Mouse (Mus musculus): ENCODE measurements at regions not wholly inside any gene's neighbourhood (a gene's known extent, or its start where the extent isn't known, plus 50 kb on each side); places are given as distances from the start of the nearest gene placed in this dataset.

DNA sequence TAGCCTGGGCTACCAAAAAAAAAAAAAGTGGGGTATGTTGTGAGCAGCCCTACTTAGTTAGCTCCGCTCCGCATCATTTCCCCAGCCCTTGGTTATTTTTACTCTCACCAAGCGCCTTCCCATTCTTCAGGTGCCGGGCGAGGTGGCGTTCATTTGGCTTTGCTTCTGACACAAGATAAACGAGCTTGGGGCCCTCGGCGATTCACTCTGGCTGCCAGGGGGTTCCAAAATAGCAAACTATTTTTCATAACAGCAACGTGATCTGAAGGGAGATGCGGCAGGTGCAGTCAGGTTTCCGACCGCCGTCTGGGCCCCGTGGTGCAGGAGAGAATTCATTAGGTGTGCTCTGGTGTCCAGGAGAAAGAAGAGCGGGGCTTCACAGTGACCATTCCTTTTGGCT is 403.6 kb upstream of the Rora start:
- TF ChIP-seq POLR2A (IDR thresholded peaks at IDR 0.05; ENCODE audit: control insufficient read depth, low read depth, low read length) (no peak), CTCF (IDR thresholded peaks at IDR 0.05; ENCODE audit: control insufficient read depth, insufficient read depth, insufficient replicate concordance, low read depth, low read length) (no peak)
- H3K36me3 ChIP-seq (ENCODE audit: control insufficient read depth, insufficient read depth, low read length) = no peaks in the 10 kb centered on the region
- H3K27ac ChIP-seq (ENCODE audit: control insufficient read depth, insufficient read depth, low read depth, low read length) = no peak overlapping the region
- no peaks in the 10 kb centered on the region for H3K27me3 ChIP-seq (ENCODE audit: control insufficient read depth, insufficient read depth, low read length)
- no peak overlapping the region for H3K4me3 ChIP-seq (ENCODE audit: control insufficient read depth, low read depth, low read length)
- no peaks in the 10 kb centered on the region for H3K4me1 ChIP-seq (ENCODE audit: control insufficient read depth, insufficient read depth, low read length)

DNA sequence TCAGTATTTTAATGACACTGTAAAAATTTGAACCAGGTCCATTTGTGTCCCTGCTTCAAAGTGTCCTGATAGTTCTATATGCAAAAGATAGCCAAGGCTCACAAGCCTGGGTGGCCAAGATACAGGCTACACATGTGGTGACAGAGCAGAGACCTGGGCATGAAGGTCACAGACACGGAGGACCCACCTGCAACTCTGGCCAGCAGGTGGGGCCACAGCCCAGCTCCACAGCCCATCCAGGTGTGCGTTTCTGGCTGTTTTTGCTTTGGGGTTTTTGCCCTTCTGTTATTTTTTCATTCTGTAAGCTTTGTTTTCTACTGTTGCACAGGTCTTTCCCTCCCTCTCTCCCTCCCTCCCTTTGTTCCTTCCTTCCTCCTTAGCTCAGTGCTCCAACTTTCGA is 399.4 kb upstream of the Rora start:
- H3K4me3 ChIP-seq (ENCODE audit: control insufficient read depth, low read depth, low read length) = no peak overlapping the region
- TF ChIP-seq POLR2A (IDR thresholded peaks at IDR 0.05; ENCODE audit: control insufficient read depth, low read depth, low read length) = no peak
- TF ChIP-seq CTCF (IDR thresholded peaks at IDR 0.05; ENCODE audit: control insufficient read depth, insufficient read depth, insufficient replicate concordance, low read depth, low read length) = no peak
- H3K4me1 ChIP-seq (ENCODE audit: control insufficient read depth, insufficient read depth, low read length) = no peaks in the 10 kb centered on the region
- no peaks in the 10 kb centered on the region for H3K27me3 ChIP-seq (ENCODE audit: control insufficient read depth, insufficient read depth, low read length)
- no peak overlapping the region for H3K27ac ChIP-seq (ENCODE audit: control insufficient read depth, insufficient read depth, low read depth, low read length)
- H3K36me3 ChIP-seq (ENCODE audit: control insufficient read depth, insufficient read depth, low read length) = no peaks in the 10 kb centered on the region

- Histone ChIP-seq H3K27me3 (ENCODE audit: control insufficient read depth, insufficient read depth, low read length) (no peaks in the 10 kb centered on the region), H3K4me3 (ENCODE audit: control insufficient read depth, low read depth, low read length) (peak overlapping the region; percentile 5), H3K36me3 (ENCODE audit: control insufficient read depth, insufficient read depth, low read length) (no peaks in the 10 kb centered on the region), H3K4me1 (ENCODE audit: control insufficient read depth, insufficient read depth, low read length) (no peaks in the 10 kb centered on the region; the same call in 1 of the 2 replicates), H3K27ac (ENCODE audit: control insufficient read depth, insufficient read depth, low read depth, low read length) (no peak overlapping the region)
- no peak for TF ChIP-seq CTCF (IDR thresholded peaks at IDR 0.05; ENCODE audit: control insufficient read depth, insufficient read depth, insufficient replicate concordance, low read depth, low read length)
Measured at GRCm38 (mm10) chr9:68268551-68268950, 385.0 kb upstream of the Rora start.

DNA sequence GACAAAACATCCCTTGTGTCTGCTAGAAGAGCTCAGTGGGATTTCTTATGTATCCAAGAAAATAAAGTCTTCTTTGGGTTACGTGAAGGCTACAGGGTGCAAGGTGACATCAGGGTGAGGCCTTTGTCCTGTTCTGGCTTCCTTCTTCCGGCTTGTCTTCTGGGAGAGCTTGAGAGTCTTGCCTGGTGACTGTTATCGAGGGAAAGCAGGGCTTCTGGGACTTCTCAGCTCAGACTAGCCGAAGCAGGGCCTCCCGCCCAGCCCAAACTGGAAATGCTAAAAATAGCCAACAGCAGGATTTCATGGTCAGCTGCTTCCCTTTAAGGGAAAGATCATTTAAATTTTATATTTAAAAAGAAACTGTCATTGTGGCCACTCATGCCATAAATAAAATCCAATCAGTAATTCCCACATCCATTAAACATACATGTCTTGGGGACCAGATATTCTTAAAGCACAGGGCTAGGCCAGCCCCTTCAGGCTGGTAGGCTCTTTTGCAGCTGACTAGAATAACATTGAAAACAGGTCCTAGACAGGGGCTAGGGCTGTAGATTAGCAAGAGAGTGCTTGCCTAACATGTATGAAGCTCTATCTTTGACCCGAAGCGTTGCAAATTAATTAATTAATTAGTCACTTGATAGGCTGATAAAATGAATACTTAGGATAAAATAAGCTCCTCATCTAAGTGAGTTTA is 351.2 kb upstream of the Rora start:
- no peaks in the 10 kb centered on the region for H3K27me3 ChIP-seq (ENCODE audit: control insufficient read depth, insufficient read depth, low read length)
- H3K27ac ChIP-seq (ENCODE audit: control insufficient read depth, insufficient read depth, low read depth, low read length) = no peak overlapping the region
- no peaks in the 10 kb centered on the region for H3K4me1 ChIP-seq (ENCODE audit: control insufficient read depth, insufficient read depth, low read length)
- H3K4me3 ChIP-seq (ENCODE audit: control insufficient read depth, low read depth, low read length) = no peak overlapping the region
- H3K36me3 ChIP-seq (ENCODE audit: control insufficient read depth, insufficient read depth, low read length) = no peaks in the 10 kb centered on the region
- TF ChIP-seq POLR2A (IDR thresholded peaks at IDR 0.05; ENCODE audit: control insufficient read depth, low read depth, low read length) (no peak), CTCF (IDR thresholded peaks at IDR 0.05; ENCODE audit: control insufficient read depth, insufficient read depth, insufficient replicate concordance, low read depth, low read length) (no peak)

GRCm38 (mm10) chr9:68330721-68331120 is 322.9 kb upstream of the Rora start:
- Histone ChIP-seq H3K4me3 (ENCODE audit: control insufficient read depth, low read depth, low read length) (no peak overlapping the region), H3K36me3 (ENCODE audit: control insufficient read depth, insufficient read depth, low read length) (no peaks in the 10 kb centered on the region), H3K4me1 (ENCODE audit: control insufficient read depth, insufficient read depth, low read length) (no peaks in the 10 kb centered on the region), H3K27me3 (ENCODE audit: control insufficient read depth, insufficient read depth, low read length) (no peaks in the 10 kb centered on the region), H3K27ac (ENCODE audit: control insufficient read depth, insufficient read depth, low read depth, low read length) (no peak overlapping the region)
- TF ChIP-seq POLR2A (IDR thresholded peaks at IDR 0.05; ENCODE audit: control insufficient read depth, low read depth, low read length) (no peak), CTCF (IDR thresholded peaks at IDR 0.05; ENCODE audit: control insufficient read depth, insufficient read depth, insufficient replicate concordance, low read depth, low read length) (no peak)

GRCm38 (mm10) chr9:68340921-68341320 is 312.7 kb upstream of the Rora start:
- H3K4me3 ChIP-seq (ENCODE audit: control insufficient read depth, low read depth, low read length) = no peak overlapping the region
- H3K27ac ChIP-seq (ENCODE audit: control insufficient read depth, insufficient read depth, low read depth, low read length) = no peak overlapping the region
- no peak for TF ChIP-seq CTCF (IDR thresholded peaks at IDR 0.05; ENCODE audit: control insufficient read depth, insufficient read depth, insufficient replicate concordance, low read depth, low read length)
- TF ChIP-seq POLR2A (IDR thresholded peaks at IDR 0.05; ENCODE audit: control insufficient read depth, low read depth, low read length) = no peak
- no peaks in the 10 kb centered on the region for H3K27me3 ChIP-seq (ENCODE audit: control insufficient read depth, insufficient read depth, low read length)
- no peaks in the 10 kb centered on the region for H3K4me1 ChIP-seq (ENCODE audit: control insufficient read depth, insufficient read depth, low read length)
- no peaks in the 10 kb centered on the region for H3K36me3 ChIP-seq (ENCODE audit: control insufficient read depth, insufficient read depth, low read length)

GRCm38 (mm10) chr9:68341511-68341910 is 312.1 kb upstream of the Rora start:
- H3K27me3 ChIP-seq (ENCODE audit: control insufficient read depth, insufficient read depth, low read length) = no peaks in the 10 kb centered on the region
- no peak overlapping the region for H3K4me3 ChIP-seq (ENCODE audit: control insufficient read depth, low read depth, low read length)
- no peaks in the 10 kb centered on the region for H3K4me1 ChIP-seq (ENCODE audit: control insufficient read depth, insufficient read depth, low read length)
- TF ChIP-seq POLR2A (IDR thresholded peaks at IDR 0.05; ENCODE audit: control insufficient read depth, low read depth, low read length) = no peak
- TF ChIP-seq CTCF (IDR thresholded peaks at IDR 0.05; ENCODE audit: control insufficient read depth, insufficient read depth, insufficient replicate concordance, low read depth, low read length) = no peak
- no peaks in the 10 kb centered on the region for H3K36me3 ChIP-seq (ENCODE audit: control insufficient read depth, insufficient read depth, low read length)
- no peak overlapping the region for H3K27ac ChIP-seq (ENCODE audit: control insufficient read depth, insufficient read depth, low read depth, low read length)

GRCm38 (mm10) chr9:68347426-68347825 is 306.2 kb upstream of the Rora start:
- no peaks in the 10 kb centered on the region for H3K4me1 ChIP-seq (ENCODE audit: control insufficient read depth, insufficient read depth, low read length)
- TF ChIP-seq CTCF (IDR thresholded peaks at IDR 0.05; ENCODE audit: control insufficient read depth, insufficient read depth, insufficient replicate concordance, low read depth, low read length) (no peak), POLR2A (IDR thresholded peaks at IDR 0.05; ENCODE audit: control insufficient read depth, low read depth, low read length) (no peak)
- no peaks in the 10 kb centered on the region for H3K27me3 ChIP-seq (ENCODE audit: control insufficient read depth, insufficient read depth, low read length)
- H3K36me3 ChIP-seq (ENCODE audit: control insufficient read depth, insufficient read depth, low read length) = no peaks in the 10 kb centered on the region
- no peak overlapping the region for H3K4me3 ChIP-seq (ENCODE audit: control insufficient read depth, low read depth, low read length)
- no peak overlapping the region for H3K27ac ChIP-seq (ENCODE audit: control insufficient read depth, insufficient read depth, low read depth, low read length)

Data from testis, adult 2 months (tissue).